Mouse (Mus musculus) stomach, postnatal 0 days (tissue): ENCODE data around the gene Zxdc.

Experiments
- CTCF ChIP-seq: IDR thresholded peaks from 2 replicates; pipeline ENCODE4 v1.5.1; 2016; ENCODE audit warnings: antibody characterized with exemption, low read depth, mild to moderate bottlenecking, moderate library complexity
- EP300 ChIP-seq: optimal IDR thresholded peaks from 2 replicates; pipeline ENCODE3; 2016; ENCODE audit warnings: antibody characterized with exemption

GRCm38 (mm10) chr6:90368976-90369724 lies at the start of gene Zxdc:
- TF ChIP-seq CTCF (0 out of 2 replicates have a peak, but pooled peaks have one; percentile 16), EP300 (no peak)
